Mouse (Mus musculus): ENCODE measurements at regions not wholly inside any gene's neighbourhood (a gene's known extent, or its start where the extent isn't known, plus 50 kb on each side); places are given as distances from the start of the nearest gene placed in this dataset.

- no peak overlapping the region for H3K4me3 ChIP-seq (ENCODE audit: control insufficient read depth in 1 of 2, insufficient read depth in 1 of 2, low read depth in 2 of 2, low read length in 2 of 2)
- H3K27ac ChIP-seq (ENCODE audit: control insufficient read depth, low read depth, low read length): no peak overlapping the region
- H3K27me3 ChIP-seq (ENCODE audit: control insufficient read depth in 1 of 2, insufficient read depth in 2 of 2, low read length in 2 of 2): no peaks in the 10 kb centered on the region
- H3K9me3 ChIP-seq (replicated peaks; ENCODE audit: insufficient read depth, low read length): no peaks in the 10 kb centered on the region
- no peak for DNase-seq (ENCODE audit: low read depth, low spot score)
- H3K36me3 ChIP-seq (ENCODE audit: control insufficient read depth in 1 of 2, insufficient read depth in 2 of 2, low read length in 2 of 2): no peaks in the 10 kb centered on the region; a peak in 1 of 4 replicates
- H3K4me1 ChIP-seq (ENCODE audit: control insufficient read depth in 1 of 2, insufficient read depth in 2 of 2, low read length in 2 of 2): no peaks in the 10 kb centered on the region; a peak in 1 of 4 replicates
- H3K79me2 ChIP-seq (ENCODE audit: control insufficient read depth, insufficient read depth, low read length, poor library complexity): no peaks in the 10 kb centered on the region
- no peak overlapping the region for H3K9ac ChIP-seq (ENCODE audit: control insufficient read depth, low read depth, low read length, poor library complexity, severe bottlenecking)
- TF ChIP-seq POLR2AphosphoS5 (IDR thresholded peaks at IDR 0.05; ENCODE audit: borderline replicate concordance, low read depth, low read length): no peak
- TF ChIP-seq ETS1 (IDR thresholded peaks at IDR 0.05; ENCODE audit: low read depth, low read length): 0 out of 2 replicates have a peak, but pooled peaks have one; percentile 37
Observed at GRCm38 (mm10) chr10:37212350-37213035, 73.8 kb upstream of the Marcks start.

- no peak overlapping the region for H3K9ac ChIP-seq (ENCODE audit: control insufficient read depth, low read depth, low read length, poor library complexity, severe bottlenecking)
- no peak overlapping the region for H3K4me3 ChIP-seq (ENCODE audit: control insufficient read depth in 1 of 2, insufficient read depth in 1 of 2, low read depth in 2 of 2, low read length in 2 of 2)
- no peaks in the 10 kb centered on the region; a peak in 1 of 4 replicates for H3K4me1 ChIP-seq (ENCODE audit: control insufficient read depth in 1 of 2, insufficient read depth in 2 of 2, low read length in 2 of 2)
- no peaks in the 10 kb centered on the region; a peak in 1 of 4 replicates for H3K36me3 ChIP-seq (ENCODE audit: control insufficient read depth in 1 of 2, insufficient read depth in 2 of 2, low read length in 2 of 2)
- H3K27me3 ChIP-seq (ENCODE audit: control insufficient read depth in 1 of 2, insufficient read depth in 2 of 2, low read length in 2 of 2): no peaks in the 10 kb centered on the region
- no peak overlapping the region for H3K27ac ChIP-seq (ENCODE audit: control insufficient read depth, low read depth, low read length)
- peak; percentile 32 for DNase-seq (ENCODE audit: low read depth, low spot score)
- H3K9me3 ChIP-seq (replicated peaks; ENCODE audit: insufficient read depth, low read length): no peaks in the 10 kb centered on the region
- TF ChIP-seq POLR2AphosphoS5 (IDR thresholded peaks at IDR 0.05; ENCODE audit: borderline replicate concordance, low read depth, low read length) (no peak), ETS1 (IDR thresholded peaks at IDR 0.05; ENCODE audit: low read depth, low read length) (peak; percentile 16; the same call in 1 of the 2 replicates), USF2 (IDR thresholded peaks at IDR 0.05; ENCODE audit: borderline replicate concordance in 1 of 2, insufficient read depth in 1 of 2, low read depth in 1 of 2, low read length in 2 of 2) (no peak), ZKSCAN1 (IDR thresholded peaks at IDR 0.05; ENCODE audit: low read depth, low read length) (no peak), EP300 (IDR thresholded peaks at IDR 0.05; ENCODE audit: low read depth in 1 of 2, low read length in 2 of 2) (0 out of 4 replicates have a peak, but pooled peaks of 1 of the 2 experiments have one; percentile 32), TCF12 (IDR thresholded peaks at IDR 0.05; ENCODE audit: low read depth, low read length) (0 out of 2 replicates have a peak, but pooled peaks have one; percentile 15)
- no peaks in the 10 kb centered on the region for H3K79me2 ChIP-seq (ENCODE audit: control insufficient read depth, insufficient read depth, low read length, poor library complexity)
Observed at GRCm38 (mm10) chr10:37211305-37211704, 72.6 kb upstream of the Marcks start.

DNA sequence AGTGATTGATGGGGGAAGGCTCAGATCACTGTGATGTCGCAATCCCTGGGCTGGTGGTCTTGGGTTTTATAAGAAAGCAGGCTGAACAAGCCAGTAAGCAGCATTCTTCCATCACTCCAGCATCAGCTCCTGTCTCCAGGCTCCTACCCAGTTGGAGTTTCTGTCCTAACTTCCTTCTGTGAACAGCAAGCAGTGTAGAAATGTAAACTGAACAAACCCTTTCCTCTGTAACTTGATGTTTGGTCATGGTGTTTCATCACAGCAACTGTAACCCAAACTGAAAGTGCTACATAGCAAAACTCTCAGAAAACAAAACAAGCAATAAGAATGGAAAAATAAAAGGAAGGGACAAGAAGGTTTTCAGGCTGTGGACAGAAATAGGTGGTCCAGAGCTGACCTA, 71.5 kb upstream of the Marcks start:
- Histone ChIP-seq H3K27me3 (ENCODE audit: control insufficient read depth in 1 of 2, insufficient read depth in 2 of 2, low read length in 2 of 2) (no peaks in the 10 kb centered on the region), H3K4me3 (ENCODE audit: control insufficient read depth in 1 of 2, insufficient read depth in 1 of 2, low read depth in 2 of 2, low read length in 2 of 2) (no peak overlapping the region), H3K36me3 (ENCODE audit: control insufficient read depth in 1 of 2, insufficient read depth in 2 of 2, low read length in 2 of 2) (no peaks in the 10 kb centered on the region; a peak in 1 of 4 replicates), H3K79me2 (ENCODE audit: control insufficient read depth, insufficient read depth, low read length, poor library complexity) (no peaks in the 10 kb centered on the region), H3K9ac (ENCODE audit: control insufficient read depth, low read depth, low read length, poor library complexity, severe bottlenecking) (no peak overlapping the region), H3K27ac (ENCODE audit: control insufficient read depth, low read depth, low read length) (no peak overlapping the region), H3K4me1 (ENCODE audit: control insufficient read depth in 1 of 2, insufficient read depth in 2 of 2, low read length in 2 of 2) (no peaks in the 10 kb centered on the region; a peak in 1 of 4 replicates), H3K9me3 (replicated peaks; ENCODE audit: insufficient read depth, low read length) (no peaks in the 10 kb centered on the region)
- TF ChIP-seq USF2 (IDR thresholded peaks at IDR 0.05; ENCODE audit: borderline replicate concordance in 1 of 2, insufficient read depth in 1 of 2, low read depth in 1 of 2, low read length in 2 of 2) (no peak), MAFK (IDR thresholded peaks at IDR 0.05; ENCODE audit: borderline replicate concordance, low read depth, low read length) (no peak), GABPA (IDR thresholded peaks at IDR 0.05; ENCODE audit: low read depth, low read length) (no peak), ZKSCAN1 (IDR thresholded peaks at IDR 0.05; ENCODE audit: low read depth, low read length) (no peak), GATA1 (IDR thresholded peaks at IDR 0.05; ENCODE audit: low read depth, low read length) (no peak), JUND (IDR thresholded peaks at IDR 0.05; ENCODE audit: low read depth, low read length) (no peak)
- no peak for DNase-seq (ENCODE audit: low read depth, low spot score)
